Mouse (Mus musculus): ENCODE results near the gene Adig. TPM values are rescaled to one million over a fixed set of nuclear protein-coding genes. Genes with fewer than 3 reads are reported as not detected.

Gene Adig
- polyA plus RNA-seq (2015; fragmentation: Nextera tagmentation; extraction: Ambion mirVana) = not detected in 2 replicates

- Histone ChIP-seq H3K27me3 (replicated peaks; ENCODE audit: control insufficient read depth, insufficient read depth, low read length) (no peaks in the 10 kb centered on the region), H3K9me3 (ENCODE audit: control insufficient read depth) (no peaks in the 10 kb centered on the region), H3K4me3 (ENCODE audit: low read depth, low read length) (no peak within 1 kb of the TSS), H3K4me2 (replicated peaks; ENCODE audit: low read depth) (no peak within 1 kb of the TSS), H3K36me3 (ENCODE audit: control insufficient read depth, insufficient read depth) (peaks cover 22% of the 10 kb centered on the region), H3K4me1 (replicated peaks; ENCODE audit: control insufficient read depth, insufficient read depth, low read length) (no peaks in the 10 kb centered on the region), H3K9ac (ENCODE audit: low read depth, low read length) (no peak within 1 kb of the TSS), H3K27ac (ENCODE audit: low read depth, low read length) (no peak within 1 kb of the TSS)
- ATAC-seq = peak; percentile 28; the same call in 1 of the 2 replicates
- 58% methylated on average over 11 of the region's 11 CpGs for WGBS
- no peak for TF ChIP-seq CTCF (IDR thresholded peaks at IDR 0.05; ENCODE audit: low read depth)
These were observed at the start of gene Adig for GRCm38 (mm10) chr2:158501836-158502812. TSS of gene Adig (plus strand) at chr2:158502612.

DNA sequence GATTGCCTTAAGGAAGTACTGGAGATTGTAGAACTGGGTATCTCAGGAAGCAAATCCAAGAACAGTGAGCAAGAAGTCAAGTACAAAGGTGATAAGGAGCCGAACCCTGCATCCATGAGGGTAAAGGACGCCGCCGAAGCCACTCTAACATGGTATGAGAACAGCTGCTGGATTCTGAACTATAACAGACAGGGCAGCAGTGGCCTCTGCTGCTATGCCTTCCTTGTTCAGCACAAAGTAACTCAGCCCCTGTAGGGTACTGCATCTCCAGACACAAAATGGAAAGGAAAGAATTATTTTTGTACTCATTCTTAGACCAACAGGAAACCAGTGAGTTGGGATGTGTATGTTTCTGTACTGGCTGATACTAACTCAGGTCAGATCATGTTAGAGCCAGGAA, 46.0 kb upstream of the Adig start:
- no peak for ATAC-seq

GRCm38 (mm10) chr2:158457610-158458009, 44.8 kb upstream of the Adig start:
- peak; percentile 59; the same call in 1 of the 2 replicates for ATAC-seq
- 44% methylated on average over 1 of the region's 1 CpGs for WGBS

More for the DNA sequence above, 46.0 kb upstream of the Adig start:
- TF ChIP-seq CTCF (IDR thresholded peaks at IDR 0.05; ENCODE audit: low read depth) = no peak
- no peak overlapping the region for H3K4me3 ChIP-seq (ENCODE audit: low read depth, low read length)
- H3K27ac ChIP-seq (ENCODE audit: low read depth, low read length) = 0 out of 2 replicates have a peak overlapping the region, but pooled peaks have one; percentile 17
- H3K4me1 ChIP-seq (replicated peaks; ENCODE audit: control insufficient read depth, insufficient read depth, low read length) = 0 out of 2 replicates have a peak, but pooled peaks cover 5% of the 10 kb centered on the region
- no peak overlapping the region for H3K9ac ChIP-seq (ENCODE audit: low read depth, low read length)
- H3K27me3 ChIP-seq (replicated peaks; ENCODE audit: control insufficient read depth, insufficient read depth, low read length) = no peaks in the 10 kb centered on the region
- no peaks in the 10 kb centered on the region for H3K9me3 ChIP-seq (ENCODE audit: control insufficient read depth)
- peaks cover 61% of the 10 kb centered on the region for H3K36me3 ChIP-seq (ENCODE audit: control insufficient read depth, insufficient read depth)
- H3K4me2 ChIP-seq (replicated peaks; ENCODE audit: low read depth) = no peak overlapping the region
- WGBS = 52% methylated on average over 4 of the region's 4 CpGs

GRCm38 (mm10) chr2:158462450-158462849, 40.0 kb upstream of the Adig start:
- ATAC-seq = no peak
- Histone ChIP-seq H3K9ac (ENCODE audit: low read depth, low read length) (no peak overlapping the region), H3K9me3 (ENCODE audit: control insufficient read depth) (no peaks in the 10 kb centered on the region), H3K36me3 (ENCODE audit: control insufficient read depth, insufficient read depth) (peaks cover 68% of the 10 kb centered on the region), H3K4me2 (replicated peaks; ENCODE audit: low read depth) (no peak overlapping the region), H3K27ac (ENCODE audit: low read depth, low read length) (no peak overlapping the region), H3K4me1 (replicated peaks; ENCODE audit: control insufficient read depth, insufficient read depth, low read length) (0 out of 2 replicates have a peak, but pooled peaks cover 5% of the 10 kb centered on the region), H3K27me3 (replicated peaks; ENCODE audit: control insufficient read depth, insufficient read depth, low read length) (no peaks in the 10 kb centered on the region), H3K4me3 (ENCODE audit: low read depth, low read length) (no peak overlapping the region)
- TF ChIP-seq CTCF (IDR thresholded peaks at IDR 0.05; ENCODE audit: low read depth) = no peak
- WGBS = 53% methylated on average over 1 of the region's 1 CpGs

More at GRCm38 (mm10) chr2:158457610-158458009, 44.8 kb upstream of the Adig start:
- H3K4me2 ChIP-seq (replicated peaks; ENCODE audit: low read depth) = no peak overlapping the region
- no peaks in the 10 kb centered on the region for H3K9me3 ChIP-seq (ENCODE audit: control insufficient read depth)
- peaks cover 62% of the 10 kb centered on the region for H3K36me3 ChIP-seq (ENCODE audit: control insufficient read depth, insufficient read depth)
- no peak overlapping the region for H3K9ac ChIP-seq (ENCODE audit: low read depth, low read length)
- no peak for TF ChIP-seq CTCF (IDR thresholded peaks at IDR 0.05; ENCODE audit: low read depth)
- no peaks in the 10 kb centered on the region for H3K27me3 ChIP-seq (replicated peaks; ENCODE audit: control insufficient read depth, insufficient read depth, low read length)
- H3K4me1 ChIP-seq (replicated peaks; ENCODE audit: control insufficient read depth, insufficient read depth, low read length) = 0 out of 2 replicates have a peak, but pooled peaks cover 5% of the 10 kb centered on the region
- H3K4me3 ChIP-seq (ENCODE audit: low read depth, low read length) = no peak overlapping the region
- peak overlapping the region; percentile 17; the same call in 1 of the 2 replicates for H3K27ac ChIP-seq (ENCODE audit: low read depth, low read length)

DNA sequence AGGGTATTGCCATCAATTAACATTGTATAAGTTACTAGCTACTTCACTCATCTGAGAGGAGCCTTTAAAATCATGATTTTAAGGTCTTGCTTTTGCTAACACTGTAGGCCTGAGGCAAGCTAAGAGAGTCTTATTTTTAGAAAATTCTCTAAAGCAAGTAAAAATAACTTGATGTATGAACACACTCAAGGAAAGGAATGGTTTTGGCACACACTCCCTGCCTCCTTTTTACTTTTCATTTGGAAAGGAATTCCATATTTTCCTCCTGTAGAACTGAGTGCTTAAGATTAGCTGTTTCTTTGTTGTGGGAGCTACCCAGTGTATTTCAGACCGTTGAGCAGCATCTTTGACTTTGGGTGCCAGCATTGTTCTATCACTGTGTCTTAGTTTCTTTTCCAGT, 28.3 kb upstream of the Adig start:
- 87% methylated on average over 1 of the region's 1 CpGs for WGBS
- Histone ChIP-seq H3K4me1 (replicated peaks; ENCODE audit: control insufficient read depth, insufficient read depth, low read length) (no peaks in the 10 kb centered on the region), H3K9ac (ENCODE audit: low read depth, low read length) (no peak overlapping the region), H3K27ac (ENCODE audit: low read depth, low read length) (no peak overlapping the region), H3K27me3 (replicated peaks; ENCODE audit: control insufficient read depth, insufficient read depth, low read length) (no peaks in the 10 kb centered on the region), H3K4me2 (replicated peaks; ENCODE audit: low read depth) (no peak overlapping the region), H3K36me3 (ENCODE audit: control insufficient read depth, insufficient read depth) (peaks cover 54% of the 10 kb centered on the region), H3K9me3 (ENCODE audit: control insufficient read depth) (no peaks in the 10 kb centered on the region), H3K4me3 (ENCODE audit: low read depth, low read length) (no peak overlapping the region)
- no peak for TF ChIP-seq CTCF (IDR thresholded peaks at IDR 0.05; ENCODE audit: low read depth)
- ATAC-seq = no peak

GRCm38 (mm10) chr2:158477640-158478039, 24.8 kb upstream of the Adig start:
- WGBS = 86% methylated on average over 3 of the region's 3 CpGs
- H3K27me3 ChIP-seq (replicated peaks; ENCODE audit: control insufficient read depth, insufficient read depth, low read length) = no peaks in the 10 kb centered on the region
- H3K27ac ChIP-seq (ENCODE audit: low read depth, low read length) = no peak overlapping the region; the same call in 1 of the 2 replicates
- no peak overlapping the region for H3K4me3 ChIP-seq (ENCODE audit: low read depth, low read length)
- H3K36me3 ChIP-seq (ENCODE audit: control insufficient read depth, insufficient read depth) = peaks cover 68% of the 10 kb centered on the region
- H3K9ac ChIP-seq (ENCODE audit: low read depth, low read length) = no peak overlapping the region
- no peaks in the 10 kb centered on the region for H3K9me3 ChIP-seq (ENCODE audit: control insufficient read depth)
- no peak for ATAC-seq
- no peak overlapping the region for H3K4me2 ChIP-seq (replicated peaks; ENCODE audit: low read depth)
- no peak for TF ChIP-seq CTCF (IDR thresholded peaks at IDR 0.05; ENCODE audit: low read depth)
- no peaks in the 10 kb centered on the region for H3K4me1 ChIP-seq (replicated peaks; ENCODE audit: control insufficient read depth, insufficient read depth, low read length)
